Mouse (Mus musculus): ENCODE measurements around the gene Cacfd1. TPM values are rescaled to one million over a fixed set of nuclear protein-coding genes. Genes with fewer than 3 reads are reported as not detected.
A peak's percentile ranks its signal among the peaks of the same experiment; 100 is the strongest.

Cacfd1 gene
- total RNA-seq, 1 experiment from 2014 or later, result 5.9 TPM

DNA sequence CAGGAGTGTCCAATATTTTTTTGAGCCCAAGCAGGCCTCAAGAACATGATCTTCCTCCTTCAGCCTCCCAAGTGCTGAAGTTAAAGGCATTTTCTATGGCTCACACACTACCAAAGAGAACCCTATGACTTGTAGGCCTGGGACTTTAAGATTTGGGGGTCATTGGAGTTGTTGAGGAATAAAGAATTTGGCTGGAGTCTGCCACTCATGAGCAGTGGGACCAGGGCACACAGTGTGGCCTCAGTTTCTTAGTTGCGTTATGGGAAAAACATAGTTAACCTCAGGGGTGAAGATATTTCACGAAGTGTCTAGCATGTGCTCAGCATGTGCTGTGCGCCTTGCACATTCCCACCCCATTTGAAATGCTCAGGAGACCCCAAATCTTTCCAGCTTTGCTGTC lies 16.6 kb downstream of the Cacfd1 start:
- no peak for ATAC-seq (replicated peaks; ENCODE audit: low read depth, poor library complexity, severe bottlenecking)

GRCm38 (mm10) chr2:27026857-27027617 lies 17.3 kb downstream of the Cacfd1 start:
- ATAC-seq (replicated peaks; ENCODE audit: low read depth, poor library complexity, severe bottlenecking), result peak; percentile 27

- ATAC-seq (replicated peaks; ENCODE audit: low read depth, poor library complexity, severe bottlenecking), result peak; percentile 86
Measured at GRCm38 (mm10) chr2:27027618-27028436, 18.1 kb downstream of the Cacfd1 start, which contains the start of gene Slc2a6. Gene Slc2a6, minus strand, starts transcription at chr2:27027998.

GRCm38 (mm10) chr2:27028437-27029015 lies 18.8 kb downstream of the Cacfd1 start:
- peak; percentile 48 for ATAC-seq (replicated peaks; ENCODE audit: low read depth, poor library complexity, severe bottlenecking)

- ATAC-seq (replicated peaks; ENCODE audit: low read depth, poor library complexity, severe bottlenecking), result no peak
Measured at GRCm38 (mm10) chr2:27032361-27032760, 22.6 kb downstream of the Cacfd1 start.

DNA sequence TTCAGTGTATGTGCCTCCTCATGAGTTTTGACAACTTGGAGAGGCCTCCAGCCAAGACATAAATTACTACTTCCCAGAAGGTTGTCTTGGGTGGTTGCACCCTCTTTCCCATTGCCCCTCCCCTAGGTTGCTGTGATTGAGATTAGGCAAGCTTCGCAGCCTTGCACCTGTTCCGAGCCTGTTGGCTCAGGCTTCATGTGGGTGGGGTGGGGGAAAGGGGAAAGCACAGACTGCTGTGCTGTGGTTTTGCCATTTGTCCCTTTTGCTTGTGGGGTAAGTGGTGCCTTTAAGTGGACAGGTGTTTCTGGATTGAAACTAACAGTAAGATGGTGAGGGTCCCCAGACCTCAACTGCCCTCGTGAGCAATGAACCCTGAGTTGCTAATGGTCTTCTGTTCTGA lies 26.3 kb downstream of the Cacfd1 start:
- ATAC-seq (replicated peaks; ENCODE audit: low read depth, poor library complexity, severe bottlenecking), result no peak

DNA sequence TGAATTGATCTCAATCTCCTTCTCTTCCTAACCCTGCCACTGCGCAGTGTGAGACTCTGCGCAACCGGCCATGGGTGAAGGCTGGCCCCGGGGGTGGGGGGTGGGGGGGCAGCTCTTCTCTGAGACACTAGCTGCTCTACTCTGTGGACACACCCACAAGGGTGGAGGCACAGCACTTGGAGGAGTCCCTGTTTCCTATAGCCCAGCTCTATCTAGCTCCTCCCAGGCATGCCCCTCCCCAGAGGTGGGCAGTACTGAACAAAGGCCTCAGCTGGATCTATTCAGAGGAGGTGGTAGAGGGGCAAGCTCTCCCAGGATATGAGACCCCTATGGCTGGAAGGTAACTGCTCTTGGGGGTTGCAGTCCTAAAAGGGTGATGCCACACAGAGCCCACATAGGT lies 27.3 kb downstream of the Cacfd1 start:
- no peak for ATAC-seq (replicated peaks; ENCODE audit: low read depth, poor library complexity, severe bottlenecking)

DNA sequence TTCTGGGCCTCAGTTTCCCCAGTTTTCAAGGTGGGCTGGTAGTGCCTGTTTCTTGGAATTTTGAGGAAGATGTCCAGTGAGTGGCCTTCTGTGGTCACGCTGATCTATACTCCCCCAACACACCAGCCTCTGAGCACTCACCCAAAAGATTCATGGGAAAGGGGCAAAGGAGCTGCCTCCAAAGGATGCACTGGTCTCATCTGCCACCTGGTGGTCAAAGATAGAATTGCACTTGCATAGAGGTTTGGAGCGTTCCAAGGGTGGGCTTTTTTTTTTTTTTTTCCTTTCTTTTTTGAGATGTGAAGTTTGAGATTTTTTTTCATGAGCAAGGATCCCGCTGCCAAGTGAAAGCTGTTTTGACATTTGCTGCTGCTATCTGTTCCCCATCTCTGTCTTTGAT lies 28.9 kb downstream of the Cacfd1 start:
- peak; percentile 66 for ATAC-seq (replicated peaks; ENCODE audit: low read depth, poor library complexity, severe bottlenecking)

DNA sequence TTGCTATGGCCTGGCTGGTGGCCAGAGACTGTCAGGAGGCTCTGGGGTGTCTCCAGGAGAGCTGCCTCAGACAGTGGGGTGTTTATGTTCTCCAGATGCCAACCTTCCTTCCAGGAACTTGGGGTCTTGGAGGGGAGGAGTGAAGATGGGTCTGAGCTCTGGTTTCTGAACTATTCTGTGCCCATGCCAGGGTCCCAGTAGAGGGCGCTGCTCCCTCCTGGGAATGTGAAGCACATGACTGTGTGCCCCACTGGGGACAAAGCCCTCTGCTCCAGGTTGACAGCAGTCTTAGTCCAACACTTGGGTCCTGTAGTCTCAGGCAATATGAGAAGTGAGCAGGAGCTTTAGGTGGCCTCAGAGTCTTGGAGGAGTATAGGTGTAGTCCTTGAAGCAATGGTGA lies 29.6 kb downstream of the Cacfd1 start:
- ATAC-seq (replicated peaks; ENCODE audit: low read depth, poor library complexity, severe bottlenecking), result no peak

DNA sequence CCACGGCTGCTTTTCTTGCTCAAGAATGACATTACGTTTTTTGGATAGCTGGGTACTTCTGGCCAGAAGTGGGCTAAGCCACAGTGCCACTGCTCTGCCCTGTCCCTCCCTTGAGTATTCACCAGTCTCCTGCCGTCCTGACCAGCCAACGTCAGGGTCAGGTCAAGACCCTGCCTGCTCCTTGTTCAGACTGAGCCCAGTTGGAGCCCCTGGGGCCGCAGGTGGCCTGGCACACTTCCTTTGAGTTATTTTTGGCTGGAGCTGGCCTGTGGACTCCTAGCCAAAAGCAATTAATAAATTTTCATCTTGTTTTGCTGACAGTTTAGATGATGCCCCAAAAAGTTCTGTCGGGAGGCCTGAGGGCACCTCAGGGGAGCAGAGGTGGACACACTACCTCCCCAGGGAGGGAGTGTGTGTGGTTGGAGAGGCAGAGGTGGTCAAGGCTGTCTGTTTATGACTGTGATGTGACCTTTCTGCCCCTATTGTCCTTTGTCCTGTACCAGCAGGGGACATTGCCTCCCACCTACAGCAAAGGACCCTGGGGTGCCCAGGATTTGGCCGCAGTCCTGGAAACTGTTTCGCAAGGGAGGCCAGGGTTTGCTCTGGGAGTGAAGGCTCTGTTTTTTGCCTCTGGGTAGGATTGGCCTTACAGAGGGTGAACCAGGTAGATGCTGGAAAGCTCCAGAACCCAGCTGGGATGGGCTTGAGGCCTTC lies 32.6 kb downstream of the Cacfd1 start:
- no peak for ATAC-seq (replicated peaks; ENCODE audit: low read depth, poor library complexity, severe bottlenecking)

- ATAC-seq (replicated peaks; ENCODE audit: low read depth, poor library complexity, severe bottlenecking), result peak; percentile 78
Measured at GRCm38 (mm10) chr2:27043461-27043860, 33.7 kb downstream of the Cacfd1 start.

DNA sequence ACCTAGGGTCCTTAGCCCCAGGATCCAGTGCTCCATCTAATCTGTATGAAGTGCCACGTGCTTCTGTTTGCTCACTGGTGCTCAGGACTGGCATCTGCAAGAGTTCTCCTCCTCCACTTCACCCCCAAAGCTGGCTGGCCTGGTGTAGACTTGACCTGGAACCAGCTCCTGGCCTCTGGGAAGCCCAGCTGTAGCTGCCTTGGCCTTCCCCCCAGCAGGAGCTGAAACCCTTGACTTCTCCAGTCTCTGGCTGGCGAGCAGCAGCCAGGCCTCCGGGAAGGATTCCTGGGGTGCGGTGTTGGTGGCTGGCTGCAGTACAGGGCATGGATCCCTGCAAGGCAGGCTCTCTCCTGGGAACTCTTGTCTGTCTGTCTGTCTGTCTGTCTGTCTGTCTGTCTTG lies 34.4 kb downstream of the Cacfd1 start:
- ATAC-seq (replicated peaks; ENCODE audit: low read depth, poor library complexity, severe bottlenecking), result no peak

GRCm38 (mm10) chr2:27044641-27045040 lies 34.9 kb downstream of the Cacfd1 start:
- no peak for ATAC-seq (replicated peaks; ENCODE audit: low read depth, poor library complexity, severe bottlenecking)

DNA sequence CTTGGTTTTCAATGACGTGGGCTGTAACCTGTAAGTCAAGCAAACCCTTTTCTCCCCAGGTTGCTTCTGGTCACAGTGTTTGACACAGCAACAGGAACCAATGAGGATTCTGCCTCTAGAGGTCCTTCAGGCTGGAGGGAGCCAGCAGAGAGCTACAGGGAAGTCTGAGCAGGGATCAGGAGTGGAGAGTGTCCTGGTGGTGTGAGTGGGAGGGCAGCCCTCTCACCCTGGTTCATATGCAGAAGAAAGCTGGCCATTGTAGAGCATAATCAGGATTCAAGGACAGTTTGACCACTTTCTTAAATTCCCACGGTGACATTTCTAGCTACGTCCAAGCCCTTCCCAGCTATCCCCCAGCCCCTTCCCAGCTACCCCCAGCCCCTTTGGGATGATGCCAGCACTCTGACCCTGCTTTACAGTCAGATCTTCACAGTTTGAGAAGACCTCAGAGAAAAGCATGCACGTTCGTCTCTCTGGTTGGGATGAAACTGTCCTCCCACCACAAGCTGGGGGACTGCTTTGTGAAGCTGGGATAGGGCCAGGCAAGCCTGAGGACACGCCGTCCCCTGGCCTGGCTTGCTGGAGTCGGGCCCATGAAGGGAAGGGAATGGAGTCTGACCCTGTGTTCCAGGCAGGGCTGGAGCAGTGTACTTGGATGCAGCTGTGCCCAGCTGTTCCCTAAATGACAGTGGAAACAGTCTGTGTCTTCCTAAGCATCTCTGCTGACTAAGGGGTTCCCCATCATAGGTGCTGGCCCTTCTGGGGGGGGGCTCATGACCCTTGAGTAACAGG lies 36.4 kb downstream of the Cacfd1 start:
- no peak for ATAC-seq (replicated peaks; ENCODE audit: low read depth, poor library complexity, severe bottlenecking)

DNA sequence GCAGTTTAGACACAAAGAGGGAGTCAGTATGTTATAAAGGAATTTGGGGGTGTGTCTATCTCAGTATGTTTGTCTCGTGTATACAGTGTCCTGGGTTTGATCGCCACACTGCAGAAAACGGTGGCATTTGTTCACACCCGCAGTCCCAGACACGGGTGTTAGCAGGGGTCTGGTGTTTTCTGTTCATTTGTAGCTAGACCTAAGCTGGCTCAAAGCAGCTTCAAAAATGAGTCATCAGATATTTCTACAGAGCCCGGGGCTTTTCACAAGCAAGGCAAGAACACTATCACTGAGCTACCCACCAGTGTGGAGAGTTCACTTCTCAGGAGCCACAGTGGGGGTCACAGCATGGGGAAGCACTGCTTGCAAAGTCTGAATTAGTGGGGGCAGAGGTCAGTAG lies 39.7 kb downstream of the Cacfd1 start:
- no peak for ATAC-seq (replicated peaks; ENCODE audit: low read depth, poor library complexity, severe bottlenecking)

GRCm38 (mm10) chr2:27058251-27058650 lies 48.5 kb downstream of the Cacfd1 start:
- ATAC-seq (replicated peaks; ENCODE audit: low read depth, poor library complexity, severe bottlenecking), result no peak

DNA sequence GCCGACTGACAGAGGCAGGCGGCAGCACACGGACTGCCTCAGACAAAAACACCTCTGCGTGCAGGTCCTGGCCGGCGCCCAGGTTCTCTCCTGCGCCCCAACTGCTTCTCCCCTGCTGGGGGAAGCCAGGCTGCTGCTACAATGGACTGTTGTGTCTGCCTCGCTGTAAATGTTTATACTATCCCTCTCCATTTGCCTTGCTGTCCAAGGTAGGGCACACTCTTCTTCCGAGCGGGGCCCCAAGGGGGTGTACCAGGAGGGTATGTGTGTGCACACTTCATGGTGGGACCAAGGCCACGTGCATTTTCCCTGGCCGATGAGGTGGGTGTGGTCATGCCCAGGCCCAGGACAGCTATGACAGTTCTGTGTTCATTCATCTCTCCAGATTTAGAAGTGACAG lies 49.0 kb downstream of the Cacfd1 start:
- no peak for ATAC-seq (replicated peaks; ENCODE audit: low read depth, poor library complexity, severe bottlenecking)

DNA sequence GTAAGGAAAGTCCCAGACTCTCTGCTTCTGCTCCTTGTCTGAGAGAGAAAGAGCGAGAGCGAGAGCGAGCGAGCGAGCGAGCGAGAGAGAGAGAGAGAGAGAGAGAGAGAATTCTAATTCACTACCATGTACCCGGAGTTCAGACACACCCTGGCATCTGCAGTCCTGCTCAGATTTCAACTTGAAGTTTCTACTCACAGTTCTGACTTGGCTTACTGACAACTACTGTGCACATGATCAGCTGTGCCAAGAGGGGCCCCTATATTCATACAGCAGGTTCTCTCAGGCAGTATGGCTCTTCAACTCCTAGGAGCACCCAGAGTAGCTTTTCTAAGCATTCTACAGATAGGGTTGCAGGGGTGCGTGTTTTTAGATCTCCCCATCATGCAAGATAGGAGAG lies 49.5 kb downstream of the Cacfd1 start:
- ATAC-seq (replicated peaks; ENCODE audit: low read depth, poor library complexity, severe bottlenecking), result no peak

- no peak for ATAC-seq (replicated peaks; ENCODE audit: low read depth, poor library complexity, severe bottlenecking)
Measured at GRCm38 (mm10) chr2:27067124-27067523, 57.4 kb downstream of the Cacfd1 start.

DNA sequence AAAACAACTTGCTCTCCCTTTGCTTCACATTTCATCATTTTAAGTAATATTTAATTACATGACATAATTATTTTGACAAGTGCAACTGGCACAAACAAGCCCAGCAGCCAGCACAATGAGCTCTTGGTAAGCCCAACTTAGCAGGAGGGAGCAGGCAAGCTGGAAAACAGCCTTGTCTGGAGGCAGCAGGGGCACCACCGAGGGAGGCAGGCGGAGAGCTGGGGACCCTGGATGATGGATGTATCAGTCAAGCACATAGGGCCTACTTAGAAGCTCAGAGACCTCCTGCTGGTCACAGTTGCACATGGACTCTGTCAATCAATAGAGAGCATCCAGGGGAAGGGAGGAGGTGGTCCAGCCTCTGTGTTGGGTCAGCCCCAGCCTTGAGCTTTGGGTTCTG lies 58.3 kb downstream of the Cacfd1 start:
- ATAC-seq (replicated peaks; ENCODE audit: low read depth, poor library complexity, severe bottlenecking), result no peak

Measured in common myeloid progenitor, adult 5-6 weeks (primary cell).